Mouse (Mus musculus): ENCODE data around the gene Gm14496. TPM values are rescaled to one million over a fixed set of nuclear protein-coding genes. Genes with fewer than 3 reads are reported as not detected.
"Not testable (repeated sequence)": the region's sequence is repeated elsewhere in the genome, so short reads cannot be mapped to it uniquely, and the experiment has no call there.

Gm14496 gene
- not detected in 2 replicates for polyA plus RNA-seq (2015; fragmentation: Nextera tagmentation; extraction: Ambion mirVana)

DNA sequence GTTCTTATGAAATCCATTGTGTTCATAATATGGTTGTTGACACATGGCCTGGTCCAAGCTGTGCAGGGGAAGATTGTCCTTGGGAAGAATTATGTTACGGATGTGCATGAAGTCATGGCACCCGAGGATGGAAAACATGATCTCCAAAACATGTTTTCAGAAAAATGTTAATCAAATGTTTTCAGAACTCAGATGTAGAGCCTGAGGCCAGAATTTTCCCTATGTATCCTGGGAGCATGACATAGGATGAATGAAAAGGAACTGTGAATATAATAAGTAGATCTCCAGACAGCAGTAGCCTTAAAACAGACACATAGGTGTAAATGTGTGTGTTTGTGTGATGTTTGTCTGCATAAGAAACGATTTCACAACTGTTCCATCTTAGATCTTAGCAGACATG is at the start of gene Gm14496:
Gene Gm14496 (plus strand): TSS at position 301 of the 400 bp plus-strand sequence.
- no peak within 1 kb of the TSS for H3K4me2 ChIP-seq
- H3K4me3 ChIP-seq (replicated peaks) = no peak within 1 kb of the TSS
- WGBS = 68% methylated on average over 3 of the region's 3 CpGs
- H3K4me1 ChIP-seq = no peaks in the 10 kb centered on the region
- H3K27ac ChIP-seq = no peak within 1 kb of the TSS
- H3K9me3 ChIP-seq (replicated peaks) = no peaks in the 10 kb centered on the region
- no peaks in the 10 kb centered on the region for H3K36me3 ChIP-seq
- ATAC-seq (replicated peaks; ENCODE audit: low FRiP score) = no peak
- H3K9ac ChIP-seq = no peak within 1 kb of the TSS
- H3K27me3 ChIP-seq = no peaks in the 10 kb centered on the region

GRCm38 (mm10) chr2:181952747-181953680 is 37.9 kb upstream of the Gm14496 start:
- 17% methylated on average over 21 of the region's 21 CpGs for WGBS
- ATAC-seq (replicated peaks; ENCODE audit: low FRiP score) = peak; percentile 75
- H3K4me2 ChIP-seq = peak overlapping the region; percentile 56
- peak overlapping the region; percentile 27 for H3K4me3 ChIP-seq (replicated peaks)
- H3K4me1 ChIP-seq; H3K27me3 ChIP-seq; H3K36me3 ChIP-seq; H3K9ac ChIP-seq; H3K27ac ChIP-seq; H3K9me3 ChIP-seq (replicated peaks): not testable (repeated sequence)

- Histone ChIP-seq H3K4me2 (no peak overlapping the region), H3K9ac (no peak overlapping the region), H3K36me3 (no peaks in the 10 kb centered on the region), H3K9me3 (replicated peaks) (no peaks in the 10 kb centered on the region), H3K27ac (no peak overlapping the region), H3K4me1 (no peaks in the 10 kb centered on the region), H3K4me3 (replicated peaks) (no peak overlapping the region), H3K27me3 (no peaks in the 10 kb centered on the region)
- no peak for ATAC-seq (replicated peaks; ENCODE audit: low FRiP score)
- 75% methylated on average over 7 of the region's 7 CpGs for WGBS
Observed at GRCm38 (mm10) chr2:181968395-181968794, 22.5 kb upstream of the Gm14496 start.

- H3K4me3 ChIP-seq (replicated peaks) = no peak overlapping the region
- H3K27ac ChIP-seq = no peak overlapping the region
- H3K9me3 ChIP-seq (replicated peaks) = no peaks in the 10 kb centered on the region
- H3K4me1 ChIP-seq = no peaks in the 10 kb centered on the region
- no peaks in the 10 kb centered on the region for H3K36me3 ChIP-seq
- 95% methylated on average over 2 of the region's 2 CpGs for WGBS
- H3K4me2 ChIP-seq = no peak overlapping the region
- H3K9ac ChIP-seq = no peak overlapping the region
- no peaks in the 10 kb centered on the region for H3K27me3 ChIP-seq
- no peak for ATAC-seq (replicated peaks; ENCODE audit: low FRiP score)
Observed at GRCm38 (mm10) chr2:181969187-181969586, 21.7 kb upstream of the Gm14496 start.

- H3K9me3 ChIP-seq (replicated peaks); H3K27ac ChIP-seq; H3K4me3 ChIP-seq (replicated peaks); H3K36me3 ChIP-seq; H3K27me3 ChIP-seq; H3K9ac ChIP-seq; ATAC-seq (replicated peaks; ENCODE audit: low FRiP score); H3K4me1 ChIP-seq; H3K4me2 ChIP-seq: not testable (repeated sequence)
- WGBS = 68% methylated on average over 7 of the region's 7 CpGs
Observed at GRCm38 (mm10) chr2:181981969-181982368, 9.0 kb upstream of the Gm14496 start.

Other genes starting within 250 kb of the Gm14496 start
- 0.26 and 0.71 TPM in 2 replicates for gene Myt1, start 227.8 kb upstream of the Gm14496 start, polyA plus RNA-seq (2015; fragmentation: Nextera tagmentation; extraction: Ambion mirVana)
- gene Pcmtd2, start 153.3 kb upstream of the Gm14496 start, polyA plus RNA-seq (2015; fragmentation: Nextera tagmentation; extraction: Ambion mirVana) = 33.6 and 36.2 TPM in 2 replicates
- 69.0 and 73.9 TPM in 2 replicates for gene Polr3k, start 126.8 kb upstream of the Gm14496 start, polyA plus RNA-seq (2015; fragmentation: Nextera tagmentation; extraction: Ambion mirVana)

Data from kidney, embryonic 15.5 days (tissue).